Mouse (Mus musculus) neural tube, embryonic 15.5 days (tissue): ENCODE measurements around the gene Usp35. TPM values are rescaled to one million over a fixed set of nuclear protein-coding genes. Genes with fewer than 3 reads are reported as not detected.

ENCODE experiments used
- ATAC-seq: fragments of 200-750 bp; cut with Nextera tagmentation; 2 replicates; pipeline ENCODE4 v1.8.0; 2017; ENCODE audit warnings: mild to moderate bottlenecking, moderate TSS enrichment, moderate library complexity; ENCODE audit not compliant: low FRiP score
- H3K27ac ChIP-seq: fragments of 300-500 bp; sonication (generic); replicated peaks from 2 replicates; pipeline ENCODE4 v1.5.1; 2015; ENCODE audit warnings: mild to moderate bottlenecking, inconsistent platforms
- H3K27me3 ChIP-seq: fragments of 300-500 bp; sonication (generic); replicated peaks from 2 replicates; pipeline ENCODE4 v1.6.1; 2015; ENCODE audit warnings: inconsistent platforms
- H3K36me3 ChIP-seq: fragments of 300-500 bp; sonication (generic); 2 replicates; pipeline ENCODE4 v1.6.1; 2015; ENCODE audit warnings: inconsistent platforms
- H3K4me1 ChIP-seq: fragments of 300-500 bp; sonication (generic); 2 replicates; pipeline ENCODE4 v1.6.1; 2015; ENCODE audit warnings: inconsistent platforms
- H3K4me2 ChIP-seq: fragments of 300-500 bp; sonication (generic); 2 replicates; pipeline ENCODE4 v1.6.1; 2015; ENCODE audit warnings: inconsistent platforms, mild to moderate bottlenecking, moderate library complexity
- H3K4me3 ChIP-seq: fragments of 300-500 bp; sonication (generic); replicated peaks from 2 replicates; pipeline ENCODE4 v1.5.1; 2015; ENCODE audit warnings: mild to moderate bottlenecking, inconsistent platforms
- H3K9ac ChIP-seq: fragments of 300-500 bp; sonication (generic); replicated peaks from 2 replicates; pipeline ENCODE4 v1.6.1; 2015; ENCODE audit warnings: mild to moderate bottlenecking, inconsistent platforms
- H3K9me3 ChIP-seq: fragments of 300-500 bp; sonication (generic); replicated peaks from 2 replicates; pipeline ENCODE4 v1.6.1; 2016; ENCODE audit warnings: inconsistent platforms
- WGBS: fragments of 180-500 bp; shearing (Covaris S2); methylation state at CpG from one replicate; pipeline ENCODE4 v1.1.7; 2015; ENCODE audit warnings: mixed read lengths; 5-methylcytosine and 5-hydroxymethylcytosine counted together
- polyA plus RNA-seq: library from polyadenylated mRNA; unstranded; fragments of >200 nt; fragmentation: Nextera tagmentation; extraction: Ambion mirVana; gene quantifications from 2 replicates; pipeline ENCODE4 v1.2.1, GENCODE M21; 2015

Usp35 gene
- polyA plus RNA-seq, 1 experiment from 2014 or later = 3.6 TPM

DNA sequence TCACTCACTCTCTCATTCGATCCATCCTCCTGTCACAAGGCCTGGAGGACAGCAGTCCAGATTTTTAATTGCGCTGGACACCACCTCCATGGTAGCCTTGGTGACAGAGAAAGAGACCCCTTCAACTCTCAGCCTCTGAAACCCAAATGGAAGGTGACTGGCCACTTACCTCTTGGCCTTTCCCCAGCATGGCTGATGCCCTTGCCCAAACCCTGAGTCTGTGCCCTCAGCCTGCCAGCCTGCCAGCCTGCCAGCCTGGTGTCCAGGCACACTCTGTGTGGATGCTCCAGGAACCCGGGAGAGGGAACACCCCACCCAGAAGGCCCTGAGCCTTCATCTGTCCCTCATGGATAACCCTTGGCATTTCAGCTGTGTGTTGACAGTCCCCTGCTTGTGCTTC, 2.1 kb downstream of the Usp35 start:
- H3K36me3 ChIP-seq = no peaks in the 10 kb centered on the region
- 93% methylated on average over 3 of the region's 3 CpGs for WGBS
- peaks cover 43% of the 10 kb centered on the region for H3K4me1 ChIP-seq

DNA sequence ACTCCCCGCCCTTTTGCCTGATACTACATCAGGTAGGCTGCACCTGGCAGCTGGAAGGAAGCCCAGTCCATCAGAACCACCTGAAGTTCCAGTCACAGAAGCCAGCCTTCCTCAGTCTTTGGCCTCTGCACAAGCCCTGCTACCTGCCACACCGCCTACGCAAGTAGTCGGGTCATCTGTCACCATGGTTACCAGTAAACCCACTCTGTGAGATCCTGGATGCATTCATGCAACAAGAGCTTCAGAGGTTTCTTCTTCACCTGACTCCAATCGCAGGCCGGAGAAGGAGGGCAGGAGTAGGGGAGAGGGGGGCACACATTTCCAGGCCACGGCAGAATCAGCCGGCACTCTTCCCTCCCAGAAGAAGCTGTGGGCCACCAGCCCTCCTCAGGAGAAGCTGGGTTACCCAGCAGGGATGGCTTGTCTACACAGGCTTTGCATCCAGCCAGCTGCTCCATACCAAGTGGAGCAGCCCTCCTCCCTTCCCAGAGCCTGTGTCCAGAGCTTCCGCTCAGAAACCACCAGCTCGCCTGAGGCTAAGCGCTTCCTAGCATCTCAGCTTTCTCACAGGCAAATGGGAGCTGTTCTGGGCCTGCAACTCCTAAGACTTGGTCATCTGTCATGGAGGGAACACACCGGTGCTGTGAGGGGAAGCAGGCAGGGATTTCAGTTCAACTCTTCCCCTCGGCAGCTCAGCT, 2.8 kb downstream of the Usp35 start:
- no peak for ATAC-seq
- Histone ChIP-seq H3K27ac (no peak overlapping the region), H3K4me1 (peaks cover 43% of the 10 kb centered on the region), H3K36me3 (no peaks in the 10 kb centered on the region), H3K4me3 (no peak overlapping the region), H3K27me3 (peaks cover 35% of the 10 kb centered on the region), H3K9me3 (no peaks in the 10 kb centered on the region), H3K9ac (no peak overlapping the region), H3K4me2 (no peak overlapping the region)
- WGBS = 70% methylated on average over 13 of the region's 13 CpGs

More for the DNA sequence above, 2.1 kb downstream of the Usp35 start:
- H3K4me3 ChIP-seq = no peak overlapping the region
- H3K9me3 ChIP-seq = no peaks in the 10 kb centered on the region
- H3K27ac ChIP-seq = no peak overlapping the region
- no peak overlapping the region for H3K9ac ChIP-seq
- H3K27me3 ChIP-seq = peaks cover 28% of the 10 kb centered on the region
- no peak for ATAC-seq
- H3K4me2 ChIP-seq = no peak overlapping the region

DNA sequence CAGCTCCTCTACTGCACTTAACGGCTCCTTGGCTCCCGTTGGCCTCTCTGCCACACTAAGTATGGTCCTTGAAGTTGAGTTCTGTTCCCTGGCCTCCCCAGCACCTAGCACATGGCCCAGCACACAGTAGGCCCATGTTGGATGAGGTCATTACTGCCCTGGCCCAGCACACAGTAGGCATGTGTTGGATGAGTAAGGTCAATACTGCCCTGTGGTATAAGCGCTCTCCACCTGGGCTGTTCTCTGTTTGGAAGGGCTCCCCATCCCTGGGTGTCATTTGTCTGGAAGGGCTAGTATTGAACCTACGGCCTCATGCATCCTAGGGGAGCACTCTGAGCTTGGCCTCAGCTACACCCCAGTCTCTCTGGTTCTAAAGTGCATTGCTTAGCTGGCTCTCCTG, 4.4 kb downstream of the Usp35 start:
- Histone ChIP-seq H3K27ac (no peak overlapping the region), H3K4me2 (no peak overlapping the region), H3K36me3 (no peaks in the 10 kb centered on the region), H3K4me3 (no peak overlapping the region), H3K4me1 (peaks cover 35% of the 10 kb centered on the region), H3K9ac (no peak overlapping the region), H3K9me3 (no peaks in the 10 kb centered on the region), H3K27me3 (peaks cover 38% of the 10 kb centered on the region)
- WGBS = 93% methylated on average over 4 of the region's 4 CpGs
- no peak for ATAC-seq

DNA sequence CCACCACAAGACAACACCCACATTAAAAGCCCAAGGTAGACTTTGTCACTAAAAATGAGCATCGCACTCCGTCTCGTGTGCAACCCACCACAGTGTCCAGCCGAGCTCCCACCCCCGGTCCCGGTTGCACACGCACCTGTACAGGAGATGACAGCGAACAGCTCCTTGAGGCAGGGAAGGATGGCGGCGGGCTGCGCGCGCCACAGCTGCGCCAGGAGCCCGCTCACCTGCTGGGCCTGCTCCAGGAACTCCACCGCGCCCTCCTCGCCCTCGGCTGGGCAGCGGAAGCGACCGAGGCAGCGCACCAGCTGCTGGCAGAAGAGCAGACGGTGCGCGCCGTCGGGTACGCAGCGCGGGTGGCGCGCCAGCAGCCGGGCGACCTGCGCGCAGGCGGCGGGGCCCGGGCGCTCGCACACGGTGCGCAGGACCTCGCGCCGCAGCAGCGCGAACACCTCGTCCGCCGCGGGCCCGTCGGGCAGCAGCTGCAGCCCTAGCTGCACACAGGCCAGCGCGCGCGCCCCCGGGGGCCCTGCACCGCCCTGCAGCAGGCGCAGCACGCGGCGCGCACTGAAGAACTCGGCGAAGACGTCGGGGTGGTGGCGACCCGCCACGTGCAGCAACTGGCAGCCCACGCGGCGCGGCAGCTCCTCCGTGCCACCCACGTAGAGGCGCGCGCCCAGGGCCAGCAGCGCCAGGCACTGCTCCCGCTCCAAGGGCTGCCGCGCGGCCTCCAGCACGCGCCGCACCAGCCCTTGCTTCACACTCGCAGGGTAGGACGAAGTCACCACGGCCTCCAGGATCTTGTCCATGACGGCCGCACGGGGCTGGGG, 6.4 kb downstream of the Usp35 start:
- peak; percentile 32 for ATAC-seq
- 15% methylated on average over 86 of the region's 96 CpGs for WGBS
- H3K9me3 ChIP-seq = no peaks in the 10 kb centered on the region
- no peak overlapping the region for H3K9ac ChIP-seq
- H3K4me1 ChIP-seq = peaks cover 21% of the 10 kb centered on the region
- H3K27me3 ChIP-seq = peaks cover 38% of the 10 kb centered on the region
- no peak overlapping the region for H3K27ac ChIP-seq
- peak overlapping the region; percentile 50 for H3K4me2 ChIP-seq
- H3K4me3 ChIP-seq = peak overlapping the region; percentile 31
- H3K36me3 ChIP-seq = 0 out of 2 replicates have a peak, but pooled peaks cover 7% of the 10 kb centered on the region

DNA sequence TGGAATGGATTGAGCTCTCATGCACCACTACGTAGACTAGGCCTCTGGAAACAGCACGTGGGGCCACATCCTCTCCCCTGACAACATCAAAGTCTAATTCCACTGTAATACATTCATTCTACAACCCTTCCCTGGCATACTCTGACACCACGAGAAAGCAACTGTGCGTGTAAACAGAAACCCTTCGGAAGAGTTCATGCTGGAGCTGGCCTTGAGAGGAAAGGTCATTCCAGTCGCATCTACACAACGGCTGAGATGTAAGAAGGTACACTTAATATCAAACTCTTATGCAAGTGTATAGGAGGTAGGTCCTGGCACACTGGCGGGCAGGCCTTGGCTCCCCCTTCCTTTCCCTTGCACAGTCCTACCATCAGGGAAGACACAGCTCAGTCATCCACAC, 7.5 kb downstream of the Usp35 start:
- H3K4me1 ChIP-seq = peaks cover 11% of the 10 kb centered on the region; the same call in 1 of the 2 replicates
- no peak overlapping the region for H3K4me2 ChIP-seq
- H3K27me3 ChIP-seq = peaks cover 38% of the 10 kb centered on the region
- H3K9ac ChIP-seq = no peak overlapping the region
- 92% methylated on average over 8 of the region's 8 CpGs for WGBS
- H3K4me3 ChIP-seq = no peak overlapping the region
- H3K27ac ChIP-seq = no peak overlapping the region
- peaks cover 15% of the 10 kb centered on the region for H3K36me3 ChIP-seq
- ATAC-seq = no peak
- no peaks in the 10 kb centered on the region for H3K9me3 ChIP-seq

DNA sequence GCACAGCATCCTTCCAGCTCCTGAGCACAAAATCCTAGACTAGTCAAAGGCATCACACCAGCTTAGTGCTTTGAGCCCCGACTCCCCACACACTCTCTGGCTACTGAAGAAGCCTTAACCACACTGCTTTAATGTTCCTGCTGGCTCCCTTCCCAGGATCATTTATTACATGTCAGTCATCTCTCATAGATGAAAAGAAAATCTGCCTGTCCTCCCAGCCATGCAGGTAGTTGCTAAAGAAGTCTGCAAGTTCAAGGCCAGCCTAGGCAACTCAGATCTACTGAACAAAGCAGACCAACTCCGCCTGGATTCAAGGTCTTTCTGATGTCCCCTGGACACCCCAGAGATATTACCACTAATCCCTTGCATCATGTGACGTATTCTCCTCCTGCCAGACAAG, 14.1 kb downstream of the Usp35 start:
- H3K36me3 ChIP-seq = peaks cover 47% of the 10 kb centered on the region
- H3K4me1 ChIP-seq = no peaks in the 10 kb centered on the region
- H3K4me2 ChIP-seq = no peak overlapping the region
- no peak overlapping the region for H3K27ac ChIP-seq
- no peaks in the 10 kb centered on the region for H3K27me3 ChIP-seq
- H3K9ac ChIP-seq = no peak overlapping the region
- no peak for ATAC-seq
- H3K4me3 ChIP-seq = no peak overlapping the region
- 93% methylated on average over 3 of the region's 3 CpGs for WGBS
- H3K9me3 ChIP-seq = no peaks in the 10 kb centered on the region

DNA sequence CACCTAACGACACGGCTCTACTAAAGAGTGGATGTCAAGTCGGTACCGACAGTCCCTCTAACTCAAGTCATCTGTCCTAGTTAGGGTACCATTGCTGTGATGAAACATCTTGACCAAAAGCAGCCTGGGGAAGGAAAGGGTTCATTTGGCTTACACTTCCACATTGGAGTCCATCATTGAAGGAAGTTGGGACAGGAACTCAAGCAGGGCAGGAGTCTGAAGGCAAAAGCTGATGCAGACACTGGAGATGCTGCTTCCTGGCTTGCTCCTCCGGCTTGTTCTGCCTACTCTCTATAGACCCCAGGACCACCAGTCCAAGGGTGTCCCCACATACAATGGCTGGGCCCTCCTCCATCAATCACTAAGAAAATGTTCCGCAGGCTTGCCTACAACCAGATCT, 16.2 kb downstream of the Usp35 start:
- Histone ChIP-seq H3K27me3 (no peaks in the 10 kb centered on the region), H3K36me3 (peaks cover 60% of the 10 kb centered on the region), H3K4me3 (no peak overlapping the region), H3K27ac (no peak overlapping the region), H3K9me3 (no peaks in the 10 kb centered on the region), H3K9ac (no peak overlapping the region), H3K4me1 (no peaks in the 10 kb centered on the region), H3K4me2 (no peak overlapping the region)
- WGBS = 91% methylated on average over 6 of the region's 6 CpGs
- no peak for ATAC-seq

DNA sequence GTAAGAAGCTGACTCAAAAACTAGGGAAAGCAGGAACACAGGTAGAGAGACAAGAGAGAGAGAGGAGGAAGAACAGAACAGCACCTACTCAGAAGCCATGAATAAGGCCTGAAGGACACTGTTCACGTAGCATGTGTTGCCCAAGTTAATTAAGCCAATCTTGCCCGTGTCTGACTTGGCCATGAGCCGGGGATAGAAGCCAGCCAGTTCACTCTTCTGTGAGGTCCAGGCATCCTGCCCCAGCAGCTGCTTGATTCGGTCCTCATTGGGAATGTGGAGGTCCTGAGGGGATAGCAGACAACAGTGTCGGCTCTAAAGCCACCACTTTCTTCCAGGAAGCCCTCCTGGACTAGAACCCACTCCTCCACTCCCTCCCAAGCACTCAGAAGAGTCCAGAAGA, 17.2 kb downstream of the Usp35 start:
- ATAC-seq = no peak
- H3K27ac ChIP-seq = no peak overlapping the region
- no peak overlapping the region for H3K4me3 ChIP-seq
- H3K9ac ChIP-seq = no peak overlapping the region
- H3K9me3 ChIP-seq = no peaks in the 10 kb centered on the region
- peaks cover 65% of the 10 kb centered on the region for H3K36me3 ChIP-seq
- H3K4me1 ChIP-seq = no peaks in the 10 kb centered on the region
- no peak overlapping the region for H3K4me2 ChIP-seq
- H3K27me3 ChIP-seq = no peaks in the 10 kb centered on the region
- 91% methylated on average over 5 of the region's 5 CpGs for WGBS

DNA sequence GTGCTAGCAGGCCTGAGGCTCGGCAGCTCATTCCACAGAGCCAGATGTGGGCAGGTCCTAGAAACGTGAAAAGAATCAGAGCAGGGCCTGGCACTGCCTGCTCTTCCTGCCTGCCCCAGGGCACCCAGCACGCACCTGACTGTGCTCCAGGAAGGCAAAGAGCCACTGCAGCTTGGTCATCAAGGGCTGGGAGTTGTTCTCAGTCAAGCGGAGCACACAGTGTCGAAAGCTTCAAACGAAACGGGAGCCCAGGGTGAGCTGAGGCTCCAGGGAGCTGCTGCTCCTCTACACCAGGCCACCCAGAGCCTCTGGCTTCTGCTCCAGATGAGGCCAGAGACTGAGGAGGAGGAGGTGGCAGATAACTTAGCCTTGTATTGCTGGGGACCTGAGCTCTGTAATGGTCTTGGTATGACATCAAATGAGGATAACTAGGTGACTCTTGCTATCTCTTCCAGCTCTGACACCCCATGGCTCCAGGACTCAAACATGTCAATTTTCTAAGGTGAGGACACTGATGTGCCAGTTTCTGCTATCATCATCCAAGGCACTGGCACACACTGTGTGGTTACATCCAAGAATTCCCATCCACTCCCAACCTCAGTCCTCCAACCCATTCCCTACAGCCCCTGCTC, 18.3 kb downstream of the Usp35 start:
- Histone ChIP-seq H3K27ac (no peak overlapping the region), H3K36me3 (peaks cover 68% of the 10 kb centered on the region), H3K9ac (no peak overlapping the region), H3K27me3 (no peaks in the 10 kb centered on the region), H3K4me1 (no peaks in the 10 kb centered on the region), H3K4me2 (no peak overlapping the region), H3K4me3 (no peak overlapping the region), H3K9me3 (no peaks in the 10 kb centered on the region)
- ATAC-seq = no peak
- WGBS = 83% methylated on average over 7 of the region's 7 CpGs

DNA sequence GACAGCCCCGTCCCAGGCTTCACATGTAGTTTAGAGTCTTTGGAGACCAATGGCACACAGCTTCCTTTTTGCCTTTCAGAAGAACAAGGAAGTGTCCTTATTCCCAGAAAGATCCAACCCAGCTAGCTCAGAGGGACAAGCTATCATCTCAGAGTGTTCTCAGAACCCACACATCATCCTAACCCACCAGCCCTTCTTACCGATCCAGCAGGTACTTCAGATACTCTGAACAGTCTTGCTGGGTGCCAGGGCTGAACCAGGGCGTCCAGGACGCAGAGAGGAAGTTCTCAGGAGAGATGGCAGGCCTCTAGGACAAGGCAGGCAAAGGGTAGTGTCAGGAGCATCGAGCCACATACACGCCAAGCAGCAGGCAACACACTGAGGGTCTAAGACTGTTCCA, 19.0 kb downstream of the Usp35 start:
- H3K4me3 ChIP-seq = no peak overlapping the region
- WGBS = 93% methylated on average over 6 of the region's 6 CpGs
- no peaks in the 10 kb centered on the region for H3K9me3 ChIP-seq
- no peaks in the 10 kb centered on the region for H3K4me1 ChIP-seq
- ATAC-seq = no peak
- peaks cover 73% of the 10 kb centered on the region for H3K36me3 ChIP-seq
- H3K27me3 ChIP-seq = no peaks in the 10 kb centered on the region
- no peak overlapping the region for H3K4me2 ChIP-seq
- H3K27ac ChIP-seq = no peak overlapping the region
- H3K9ac ChIP-seq = no peak overlapping the region

DNA sequence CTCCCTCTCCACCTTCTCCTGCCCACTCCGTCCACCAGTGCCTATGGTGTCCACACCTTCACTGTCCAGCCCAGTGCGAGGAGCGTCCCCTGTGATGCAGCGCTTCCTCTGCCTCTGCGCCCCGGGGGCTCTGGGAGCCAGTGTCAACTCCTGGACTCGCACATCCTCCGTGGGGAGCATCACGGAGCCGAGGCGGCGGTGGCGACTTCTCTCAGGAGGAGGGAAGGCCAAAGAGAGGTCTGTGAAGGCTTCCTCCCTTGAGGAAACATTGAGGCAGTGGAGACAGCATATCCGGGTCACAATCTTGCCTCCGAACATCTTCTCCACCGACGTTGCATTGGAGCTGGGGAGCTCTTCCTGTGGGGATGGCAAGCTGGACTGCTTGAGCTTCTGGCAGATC, 19.6 kb downstream of the Usp35 start:
- ATAC-seq = no peak
- Histone ChIP-seq H3K4me2 (no peak overlapping the region), H3K4me1 (no peaks in the 10 kb centered on the region), H3K4me3 (no peak overlapping the region), H3K36me3 (peaks cover 79% of the 10 kb centered on the region), H3K27me3 (no peaks in the 10 kb centered on the region), H3K27ac (no peak overlapping the region), H3K9ac (no peak overlapping the region), H3K9me3 (no peaks in the 10 kb centered on the region)
- WGBS = 93% methylated on average over 17 of the region's 17 CpGs

DNA sequence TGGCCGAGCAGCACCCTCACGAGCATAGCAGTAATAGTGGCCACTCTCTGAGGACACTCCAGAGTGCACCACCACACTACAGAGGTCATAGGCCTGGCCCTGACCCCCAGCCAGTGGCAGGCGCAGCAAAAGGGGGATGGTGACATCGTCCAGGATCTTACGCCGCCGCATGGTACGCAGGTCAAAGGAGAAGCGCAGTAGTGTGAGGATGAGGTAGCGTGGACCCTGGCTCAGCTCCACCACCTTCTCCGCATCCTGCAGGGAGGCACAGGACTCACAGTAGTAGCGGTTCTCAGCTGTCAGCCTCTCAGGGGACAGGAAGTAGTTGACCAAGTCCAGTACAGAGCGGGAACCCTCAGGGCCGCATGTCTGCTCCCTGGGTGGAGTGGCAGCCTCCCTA, 20.2 kb downstream of the Usp35 start:
- H3K4me2 ChIP-seq = no peak overlapping the region
- H3K4me3 ChIP-seq = no peak overlapping the region
- H3K9me3 ChIP-seq = no peaks in the 10 kb centered on the region
- H3K4me1 ChIP-seq = no peaks in the 10 kb centered on the region
- no peak overlapping the region for H3K27ac ChIP-seq
- 95% methylated on average over 14 of the region's 14 CpGs for WGBS
- H3K9ac ChIP-seq = no peak overlapping the region
- no peak for ATAC-seq
- no peaks in the 10 kb centered on the region for H3K27me3 ChIP-seq
- H3K36me3 ChIP-seq = peaks cover 84% of the 10 kb centered on the region
